Comparison of ENCODE assay signal across 12 mouse cellular contexts in the genomic region with DNA sequence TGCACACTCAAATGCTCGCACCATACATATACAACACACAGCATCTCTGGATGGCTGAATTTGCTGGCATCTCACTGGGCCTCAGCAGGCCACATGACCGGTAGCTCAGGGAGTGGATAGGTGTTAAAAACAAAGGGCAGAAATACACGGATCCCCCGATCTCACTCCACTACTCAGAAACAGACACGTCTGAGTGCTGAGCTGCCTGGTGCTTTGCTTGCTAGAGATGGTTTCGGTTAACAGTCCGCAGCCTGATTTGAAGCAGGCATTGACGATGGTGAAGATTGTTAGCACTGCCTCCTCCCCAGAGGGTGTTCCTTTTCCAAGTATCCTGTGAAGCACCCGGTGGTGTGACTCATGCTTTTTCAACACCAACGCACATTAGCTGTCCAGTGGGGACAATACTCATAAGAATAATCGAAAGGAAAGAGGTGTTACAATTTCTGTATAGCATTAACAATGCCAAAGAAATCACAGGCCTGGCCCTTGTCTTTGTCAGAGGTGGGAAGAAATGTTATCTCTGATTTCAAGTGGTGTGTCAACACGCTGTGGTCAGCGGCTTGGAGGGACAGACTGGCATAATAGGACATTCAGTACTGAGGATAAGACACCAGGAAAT.
DNase-seq lines count a peak whose midpoint lies in the region; ATAC-seq and TF ChIP-seq lines count a peak whose summit lies in the region.
"Had no signal": no experiment of that assay in that cellular context is flagged by ENCODE, and none has a peak within 500 bp of the region (broad histone marks: within the 10 kb centered on the region; RNA-seq: fewer than 3 reads in every experiment).

No protein-coding gene starts in this region.

- TF ChIP-seq CTCF in testis, adult 2 months (IDR thresholded peaks at IDR 0.05; ENCODE audit: control insufficient read depth, insufficient read depth, insufficient replicate concordance, low read depth, low read length) = no peak

- no peak overlapping the region for H3K4me2 ChIP-seq in intestine, embryonic 16.5 days (ENCODE audit: low read depth, low read length)
- H3K4me2 ChIP-seq: midbrain, embryonic 15.5 days had no signal

- H3K27ac ChIP-seq in testis, adult 2 months (ENCODE audit: control insufficient read depth, insufficient read depth, low read depth, low read length) = peak overlapping the region; percentile 67
- H3K27ac ChIP-seq in intestine, embryonic 16.5 days (ENCODE audit: low read length) = no peak overlapping the region
- H3K27ac ChIP-seq: limb, embryonic 10.5 days; midbrain, embryonic 15.5 days had no signal

- 71% methylated on average over 13 of the region's 13 CpGs for WGBS in intestine, embryonic 16.5 days

- no peaks in the 10 kb centered on the region for H3K36me3 ChIP-seq in testis, adult 2 months (ENCODE audit: control insufficient read depth, insufficient read depth, low read length)
- H3K36me3 ChIP-seq in intestine, embryonic 16.5 days (ENCODE audit: control insufficient read depth, insufficient read depth, low read length) = no peaks in the 10 kb centered on the region
- H3K36me3 ChIP-seq: limb, embryonic 10.5 days; midbrain, embryonic 15.5 days had no signal

- no peak for ATAC-seq in intestine, embryonic 16.5 days
- ATAC-seq: activated CD4-positive, CD25-positive, alpha-beta regulatory T cell, adult 4 months; inflammation-experienced regulatory T-cells, adult 6 months; midbrain, embryonic 15.5 days had no signal

- no peak overlapping the region for H3K4me3 ChIP-seq in testis, adult 2 months (ENCODE audit: control insufficient read depth, low read depth, low read length)
- H3K4me3 ChIP-seq in intestine, embryonic 16.5 days (ENCODE audit: low read length) = no peak overlapping the region
- H3K4me3 ChIP-seq: limb, embryonic 10.5 days; midbrain, embryonic 15.5 days had no signal

- no peak overlapping the region for H3K9ac ChIP-seq in intestine, embryonic 16.5 days (ENCODE audit: low read depth, low read length)
- H3K9ac ChIP-seq: midbrain, embryonic 15.5 days had no signal

- no peaks in the 10 kb centered on the region for H3K4me1 ChIP-seq in testis, adult 2 months (ENCODE audit: control insufficient read depth, insufficient read depth, low read length)
- H3K4me1 ChIP-seq in intestine, embryonic 16.5 days (ENCODE audit: control insufficient read depth, insufficient read depth, low read length) = no peaks in the 10 kb centered on the region
- H3K4me1 ChIP-seq: midbrain, embryonic 15.5 days had no signal

- no peak for DNase-seq in testis, postnatal 10 days (ENCODE audit: low spot score)
- DNase-seq in heart, adult 9 months (ENCODE audit: low spot score in 2 of 2) = peak; percentile 55 to 63
- DNase-seq in heart, postnatal 4 days = peak; percentile 42
- no peak for DNase-seq in retina, embryonic 14.5 days (ENCODE audit: low spot score)
- DNase-seq in left cerebral cortex, adult 9 months (ENCODE audit: low spot score in 2 of 2) = no peak
- DNase-seq: right cerebral cortex, postnatal 4 days had no signal

- no peak for TF ChIP-seq POLR2A in testis, adult 2 months (IDR thresholded peaks at IDR 0.05; ENCODE audit: control insufficient read depth, low read depth, low read length)

- H3K27me3 ChIP-seq in testis, adult 2 months (ENCODE audit: control insufficient read depth, insufficient read depth, low read length) = no peaks in the 10 kb centered on the region
- H3K27me3 ChIP-seq in intestine, embryonic 16.5 days (replicated peaks; ENCODE audit: control insufficient read depth, insufficient read depth, low read length) = no peaks in the 10 kb centered on the region
- H3K27me3 ChIP-seq: midbrain, embryonic 15.5 days had no signal

- H3K9me3 ChIP-seq in intestine, embryonic 16.5 days (ENCODE audit: control insufficient read depth, low read length) = no peaks in the 10 kb centered on the region
- H3K9me3 ChIP-seq: limb, embryonic 10.5 days; midbrain, embryonic 15.5 days had no signal

Comparison
In these comparisons a context has a peak if more than half of its experiments do, and no peak if none do; other contexts are left out.
1. DNase-seq: peak in heart, adult 9 months (2 of 2) and heart, postnatal 4 days (single experiment); none in testis, postnatal 10 days (single experiment), retina, embryonic 14.5 days (single experiment) and left cerebral cortex, adult 9 months (0 of 2).